Mouse (Mus musculus) ES-E14 (cell line): ENCODE data around the gene Hspbp1. TPM values are rescaled to one million over a fixed set of nuclear protein-coding genes. Genes with fewer than 3 reads are reported as not detected.

Source experiments
- DNase-seq: peaks from one replicate; pipeline ENCODE4 v3.0.0-alpha.2; 2013; ENCODE audit warnings: low read depth, low spot score
- H3K27ac ChIP-seq: 2 replicates; pipeline ENCODE4 v1.5.1; 2012; ENCODE audit warnings: low read depth, mild to moderate bottlenecking, low read length, moderate library complexity, mixed read lengths; ENCODE audit not compliant: poor library complexity, insufficient read depth, severe bottlenecking
- H3K36me3 ChIP-seq: 2 replicates; pipeline ENCODE4 v1.6.1; 2012; ENCODE audit warnings: mild to moderate bottlenecking, low read length, moderate library complexity, mixed read lengths; ENCODE audit not compliant: control insufficient read depth, poor library complexity, insufficient read depth, severe bottlenecking
- H3K4me1 ChIP-seq, 2 experiments: fragments of 150-350 bp in 1 of 2; sonication (generic) in 1 of 2; 2 replicates each; pipeline ENCODE4 v1.6.1; 2012; ENCODE audit warnings: low read length in 2 of 2, mild to moderate bottlenecking in 1 of 2, mixed read lengths in 1 of 2; ENCODE audit not compliant: control insufficient read depth in 2 of 2, insufficient read depth in 2 of 2, poor library complexity in 1 of 2
- H3K4me3 ChIP-seq, 2 experiments: fragments of 150-350 bp in 1 of 2; sonication (generic) in 1 of 2; 2 replicates each; pipeline ENCODE4 v1.5.1; 2012; ENCODE audit warnings: low read length in 2 of 2, low read depth in 1 of 2, mild to moderate bottlenecking in 1 of 2, mixed read lengths in 1 of 2; ENCODE audit not compliant: insufficient read depth in 1 of 2, poor library complexity in 1 of 2, severe bottlenecking in 1 of 2
- H3K9ac ChIP-seq: 2 replicates; pipeline ENCODE4 v1.6.1; 2012; ENCODE audit warnings: low read depth, mild to moderate bottlenecking, low read length, mixed read lengths; ENCODE audit not compliant: poor library complexity, insufficient read depth, severe bottlenecking
- H3K9me3 ChIP-seq: fragments of 150-350 bp; sonication (generic); 2 replicates; pipeline ENCODE4 v1.6.1; 2012; ENCODE audit warnings: low read depth, mild to moderate bottlenecking, low read length; ENCODE audit not compliant: control insufficient read depth, insufficient read depth
- CHD2 ChIP-seq: IDR thresholded peaks from 2 replicates; pipeline ENCODE4 v1.6.1; 2014; ENCODE audit warnings: mild to moderate bottlenecking, low read depth, low read length, inconsistent platforms
- HCFC1 ChIP-seq: IDR thresholded peaks from 2 replicates; pipeline ENCODE4 v1.6.1; 2012; ENCODE audit warnings: low read length, inconsistent platforms, borderline replicate concordance; ENCODE audit not compliant: insufficient read depth
- MAFK ChIP-seq: IDR thresholded peaks from 2 replicates; pipeline ENCODE4 v1.6.1; 2014; ENCODE audit warnings: mild to moderate bottlenecking, low read depth, low read length, inconsistent platforms; ENCODE audit not compliant: insufficient read depth
- ZC3H11A ChIP-seq: IDR thresholded peaks from 2 replicates; pipeline ENCODE4 v1.6.1; 2012; ENCODE audit warnings: low read depth, mild to moderate bottlenecking, inconsistent platforms, low read length, borderline replicate concordance
- ZNF384 ChIP-seq: IDR thresholded peaks from 2 replicates; pipeline ENCODE4 v1.6.1; 2012; ENCODE audit warnings: low read depth, low read length, inconsistent platforms
- in situ Hi-C, 2 experiments: fragments of 600-800 bp; cut with MboI; formaldehyde crosslinking; loops; one replicate each; pipeline ENCODE4 v1.15.1; 2025; ENCODE audit warnings: low sequenced_read_pairs in 2 of 2, inconsistent platforms in 1 of 2; ENCODE audit not compliant: unreplicated experiment in 2 of 2
- total RNA-seq: library from RNA; depleted of rRNA; stranded (reverse); fragments of 300-350 nt; gene quantifications from 2 replicates; pipeline ENCODE4 v1.2.3, GENCODE M21; 2012

Hspbp1 gene
- total RNA-seq, 1 experiment, result 61.2 TPM

- Histone ChIP-seq H3K36me3 (peaks cover 5% of the 10 kb centered on the region; the same call in 1 of the 2 replicates), H3K4me1 (peaks cover 0 to 11% of the 10 kb centered on the region in 2 experiments; a peak in 2 of 4 replicates), H3K9ac (no peak overlapping the region), H3K27ac (no peak overlapping the region), H3K9me3 (no peaks in the 10 kb centered on the region), H3K4me3 (no peak overlapping the region)
- TF ChIP-seq MAFK (no peak), ZNF384 (no peak), HCFC1 (no peak), ZC3H11A (no peak), CHD2 (no peak)
- in situ Hi-C loops, result no loop called here
- no peak for DNase-seq
Observed at GRCm38 (mm10) chr7:4663742-4664141, 21.1 kb downstream of the Hspbp1 start.

GRCm38 (mm10) chr7:4663179-4663578 lies 21.7 kb downstream of the Hspbp1 start:
- in situ Hi-C loops, result no loop called here

GRCm38 (mm10) chr7:4659911-4660443 lies 24.9 kb downstream of the Hspbp1 start:
- TF ChIP-seq ZC3H11A (no peak), ZNF384 (no peak), HCFC1 (no peak), MAFK (no peak), CHD2 (no peak)
- Histone ChIP-seq H3K36me3 (peaks cover 3% of the 10 kb centered on the region; the same call in 1 of the 2 replicates), H3K9me3 (no peaks in the 10 kb centered on the region), H3K4me1 (peaks cover 2 to 20% of the 10 kb centered on the region in 2 experiments; a peak in 2 of 4 replicates), H3K4me3 (peak overlapping the region in 1 of 2 experiments; percentile 88; a peak in 1 of 4 replicates), H3K27ac (no peak overlapping the region), H3K9ac (no peak overlapping the region)
- in situ Hi-C loops, result no loop called here
- DNase-seq, result no peak

More at GRCm38 (mm10) chr7:4663179-4663578, 21.7 kb downstream of the Hspbp1 start:
- Histone ChIP-seq H3K9ac (no peak overlapping the region), H3K4me3 (no peak overlapping the region), H3K9me3 (no peaks in the 10 kb centered on the region), H3K4me1 (peaks cover 0 to 11% of the 10 kb centered on the region in 2 experiments; a peak in 2 of 4 replicates), H3K36me3 (peaks cover 5% of the 10 kb centered on the region; the same call in 1 of the 2 replicates), H3K27ac (no peak overlapping the region; the same call in 1 of the 2 replicates)
- no peak for TF ChIP-seq HCFC1
- no peak for TF ChIP-seq ZNF384
- TF ChIP-seq ZC3H11A, result no peak
- no peak for TF ChIP-seq MAFK
- TF ChIP-seq CHD2, result no peak
- no peak for DNase-seq

GRCm38 (mm10) chr7:4658912-4659551 lies 25.8 kb downstream of the Hspbp1 start, which contains the start of gene Ppp6r1:
TSS of gene Ppp6r1 (minus strand) at chr7:4659019.
- peak within 1 kb of the TSS; percentile 88 to 93 for H3K4me3 ChIP-seq
- DNase-seq, result peak; percentile 80
- TF ChIP-seq ZNF384 (no peak), ZC3H11A (0 out of 2 replicates have a peak, but pooled peaks have one; percentile 9), CHD2 (no peak), MAFK (no peak), HCFC1 (peak; percentile 63; the same call in 1 of the 2 replicates)
- in situ Hi-C loops, result no loop called here
- H3K27ac ChIP-seq, result peak within 1 kb of the TSS; percentile 67
- peaks cover 2 to 18% of the 10 kb centered on the region in 2 experiments; a peak in 2 of 4 replicates for H3K4me1 ChIP-seq
- H3K36me3 ChIP-seq, result 0 out of 2 replicates have a peak, but pooled peaks cover 3% of the 10 kb centered on the region
- no peaks in the 10 kb centered on the region for H3K9me3 ChIP-seq
- peak within 1 kb of the TSS; percentile 94 for H3K9ac ChIP-seq
